Comparison of ENCODE assay signal across 16 mouse cellular contexts in the genomic region with DNA sequence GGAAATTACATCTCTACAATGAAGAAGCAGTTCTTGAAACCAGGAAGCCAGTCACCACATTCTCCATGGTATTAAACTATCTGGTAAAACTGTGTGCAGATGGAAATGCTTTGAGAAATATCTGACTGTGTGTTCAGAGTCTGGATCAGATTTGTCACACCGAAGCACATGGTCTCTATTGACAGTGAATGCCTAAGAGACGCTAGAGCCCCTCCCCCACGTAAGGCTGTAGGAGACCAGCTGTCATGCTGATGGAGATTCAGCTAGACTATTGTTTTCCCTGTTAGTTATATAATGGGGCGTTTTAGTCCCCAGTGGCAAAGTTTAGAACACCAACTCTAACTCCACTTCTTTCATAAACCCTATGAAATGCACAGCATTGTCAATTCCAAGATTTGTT. TPM values are rescaled to one million over a fixed set of nuclear protein-coding genes. Genes with fewer than 3 reads are reported as not detected.
DNase-seq lines count a peak whose midpoint lies in the region; ATAC-seq and TF ChIP-seq lines count a peak whose summit lies in the region.
"Had no signal": no experiment of that assay in that cellular context is flagged by ENCODE, and none has a peak within 500 bp of the region (broad histone marks: within the 10 kb centered on the region; RNA-seq: fewer than 3 reads in every experiment).

No protein-coding gene starts in this region.

- no peaks in the 10 kb centered on the region for H3K9me3 ChIP-seq in hindbrain, embryonic 12.5 days (replicated peaks)
- no peaks in the 10 kb centered on the region for H3K9me3 ChIP-seq in hindbrain, postnatal 0 days (ENCODE audit: low read length)
- no peaks in the 10 kb centered on the region for H3K9me3 ChIP-seq in forebrain, embryonic 15.5 days
- no peaks in the 10 kb centered on the region for H3K9me3 ChIP-seq in midbrain, postnatal 0 days (ENCODE audit: low read length)
- no peaks in the 10 kb centered on the region for H3K9me3 ChIP-seq in kidney, embryonic 16.5 days (ENCODE audit: low read length)
- H3K9me3 ChIP-seq: kidney, embryonic 15.5 days had no signal

- no peaks in the 10 kb centered on the region for H3K27me3 ChIP-seq in hindbrain, embryonic 12.5 days
- no peaks in the 10 kb centered on the region for H3K27me3 ChIP-seq in hindbrain, postnatal 0 days (ENCODE audit: insufficient read depth, low read length)
- H3K27me3 ChIP-seq in forebrain, embryonic 15.5 days: no peaks in the 10 kb centered on the region
- H3K27me3 ChIP-seq in midbrain, postnatal 0 days (ENCODE audit: insufficient read depth, low read length): no peaks in the 10 kb centered on the region
- H3K27me3 ChIP-seq in kidney, embryonic 16.5 days (ENCODE audit: insufficient read depth, low read length): no peaks in the 10 kb centered on the region
- H3K27me3 ChIP-seq: kidney, embryonic 15.5 days had no signal

- H3K4me3 ChIP-seq in hindbrain, embryonic 12.5 days: no peak overlapping the region
- no peak overlapping the region for H3K4me3 ChIP-seq in hindbrain, postnatal 0 days (ENCODE audit: low read length)
- H3K4me3 ChIP-seq in forebrain, embryonic 15.5 days: no peak overlapping the region
- H3K4me3 ChIP-seq in midbrain, postnatal 0 days (ENCODE audit: low read depth, low read length): no peak overlapping the region
- H3K4me3 ChIP-seq in kidney, embryonic 16.5 days (ENCODE audit: low read length): no peak overlapping the region
- H3K4me3 ChIP-seq: erythroblast, embryonic 14.5 days; kidney, embryonic 15.5 days; left cerebral cortex, adult 2 months had no signal

- H3K27ac ChIP-seq in hindbrain, embryonic 12.5 days: no peak overlapping the region
- no peak overlapping the region for H3K27ac ChIP-seq in hindbrain, postnatal 0 days
- no peak overlapping the region for H3K27ac ChIP-seq in forebrain, embryonic 15.5 days (replicated peaks)
- no peak overlapping the region for H3K27ac ChIP-seq in midbrain, postnatal 0 days (ENCODE audit: low read depth, low read length)
- H3K27ac ChIP-seq in kidney, embryonic 16.5 days (ENCODE audit: low read length): no peak overlapping the region
- H3K27ac ChIP-seq: kidney, embryonic 15.5 days; left cerebral cortex, adult 2 months had no signal

- H3K4me1 ChIP-seq in hindbrain, embryonic 12.5 days: peaks cover 10% of the 10 kb centered on the region
- H3K4me1 ChIP-seq in hindbrain, postnatal 0 days (ENCODE audit: insufficient read depth, low read length): no peaks in the 10 kb centered on the region
- H3K4me1 ChIP-seq in forebrain, embryonic 15.5 days: peaks cover 7% of the 10 kb centered on the region; the same call in 1 of the 2 replicates
- no peaks in the 10 kb centered on the region for H3K4me1 ChIP-seq in midbrain, postnatal 0 days (ENCODE audit: insufficient read depth, low read length)
- no peaks in the 10 kb centered on the region for H3K4me1 ChIP-seq in kidney, embryonic 16.5 days (ENCODE audit: insufficient read depth, low read length)
- H3K4me1 ChIP-seq: kidney, embryonic 15.5 days had no signal

- peak; percentile 80 for ATAC-seq in hindbrain, embryonic 12.5 days (ENCODE audit: low FRiP score)
- ATAC-seq in hindbrain, postnatal 0 days: no peak
- ATAC-seq in common myeloid progenitor, adult 5-6 weeks (replicated peaks; ENCODE audit: low read depth, poor library complexity, severe bottlenecking): peak; percentile 52; the same call in 1 of the 2 replicates
- peak; percentile 53 for ATAC-seq in forebrain, embryonic 15.5 days (replicated peaks)
- ATAC-seq in midbrain, postnatal 0 days (ENCODE audit: low FRiP score): no peak
- no peak for ATAC-seq in kidney, embryonic 16.5 days (ENCODE audit: low FRiP score, low TSS enrichment)
- no peak for ATAC-seq in megakaryocyte-erythroid progenitor cell, adult 5-6 weeks (replicated peaks; ENCODE audit: low FRiP score, low TSS enrichment, poor library complexity, severe bottlenecking)

- WGBS in hindbrain, embryonic 12.5 days: 4% methylated on average over 4 of the region's 4 CpGs
- WGBS in hindbrain, postnatal 0 days: 11% methylated on average over 4 of the region's 4 CpGs
- 4% methylated on average over 4 of the region's 4 CpGs for WGBS in forebrain, embryonic 15.5 days
- WGBS in midbrain, postnatal 0 days: 15% methylated on average over 4 of the region's 4 CpGs
- WGBS in kidney, embryonic 16.5 days: 40% methylated on average over 4 of the region's 4 CpGs

- H3K9ac ChIP-seq in hindbrain, embryonic 12.5 days: no peak overlapping the region
- H3K9ac ChIP-seq in hindbrain, postnatal 0 days (replicated peaks; ENCODE audit: low read length): no peak overlapping the region
- H3K9ac ChIP-seq in forebrain, embryonic 15.5 days (replicated peaks): no peak overlapping the region
- H3K9ac ChIP-seq in midbrain, postnatal 0 days (replicated peaks; ENCODE audit: low read length, poor library complexity, severe bottlenecking): no peak overlapping the region
- no peak overlapping the region for H3K9ac ChIP-seq in kidney, embryonic 16.5 days (replicated peaks; ENCODE audit: low read length)
- H3K9ac ChIP-seq: kidney, embryonic 15.5 days had no signal

- no peak for TF ChIP-seq CTCF in hindbrain, postnatal 0 days (IDR thresholded peaks at IDR 0.05; ENCODE audit: low read depth)
- TF ChIP-seq CTCF in midbrain, postnatal 0 days (IDR thresholded peaks at IDR 0.05): no peak

- H3K36me3 ChIP-seq in hindbrain, embryonic 12.5 days: no peaks in the 10 kb centered on the region
- no peaks in the 10 kb centered on the region for H3K36me3 ChIP-seq in hindbrain, postnatal 0 days (ENCODE audit: insufficient read depth, low read length)
- H3K36me3 ChIP-seq in forebrain, embryonic 15.5 days: no peaks in the 10 kb centered on the region
- H3K36me3 ChIP-seq in midbrain, postnatal 0 days (ENCODE audit: insufficient read depth, low read length): no peaks in the 10 kb centered on the region
- no peaks in the 10 kb centered on the region for H3K36me3 ChIP-seq in kidney, embryonic 16.5 days (ENCODE audit: insufficient read depth, low read length)
- H3K36me3 ChIP-seq: kidney, embryonic 15.5 days had no signal

- no peak for DNase-seq in hindbrain, postnatal 0 days (ENCODE audit: low spot score)
- peak; percentile 30 for DNase-seq in midbrain, postnatal 0 days (ENCODE audit: low spot score)
- no peak for DNase-seq in urinary bladder, postnatal 10 days (ENCODE audit: low spot score)
- DNase-seq: adrenal gland, postnatal 14 days; cerebellum, adult 11 months; heart, postnatal 14 days; lung, adult 18-20 months; thymus, postnatal 25 days had no signal

- H3K4me2 ChIP-seq in hindbrain, embryonic 12.5 days (replicated peaks): no peak overlapping the region
- no peak overlapping the region for H3K4me2 ChIP-seq in hindbrain, postnatal 0 days (ENCODE audit: low read depth, low read length)
- H3K4me2 ChIP-seq in forebrain, embryonic 15.5 days (replicated peaks): no peak overlapping the region
- H3K4me2 ChIP-seq in midbrain, postnatal 0 days (ENCODE audit: low read depth, low read length, poor library complexity, severe bottlenecking): no peak overlapping the region
- no peak overlapping the region for H3K4me2 ChIP-seq in kidney, embryonic 16.5 days (replicated peaks; ENCODE audit: low read depth, low read length)
- H3K4me2 ChIP-seq: kidney, embryonic 15.5 days had no signal

RNA-seq across cellular contexts. Expression of a gene that starts 42.7 kb away (rescaled TPM):
- polyA plus RNA-seq in hindbrain, embryonic 12.5 days (2016; fragmentation: Nextera tagmentation; extraction: Ambion mirVana): 0.76 and 1.6 TPM in 2 replicates
- 0.21 and 0.47 TPM in 2 replicates for total RNA-seq in hindbrain, postnatal 0 days (2014; rRNA removed)
- polyA plus RNA-seq in hindbrain, postnatal 0 days (2015; fragmentation: Nextera tagmentation; extraction: Ambion mirVana): 0.55 and 1.1 TPM in 2 replicates
- not detected in 2 replicates for total RNA-seq in common myeloid progenitor, adult 5-6 weeks (2017)
- 1.1 and 1.2 TPM in 2 replicates for polyA plus RNA-seq in forebrain, embryonic 15.5 days (2015; fragmentation: Nextera tagmentation; extraction: Ambion mirVana)
- total RNA-seq in midbrain, postnatal 0 days (2014; rRNA removed): not detected in 2 replicates
- polyA plus RNA-seq in midbrain, postnatal 0 days (2015; fragmentation: Nextera tagmentation; extraction: Ambion mirVana): 0.82 and 1.0 TPM in 2 replicates
- 0.27 and 0.71 TPM in 2 replicates for polyA plus RNA-seq in kidney, embryonic 16.5 days (2015; fragmentation: Nextera tagmentation; extraction: Ambion mirVana)
- not detected in 2 replicates for total RNA-seq in megakaryocyte-erythroid progenitor cell, adult 5-6 weeks (2014; fragmentation: Nextera tagmentation)
- total RNA-seq in megakaryocyte-erythroid progenitor cell, adult 5-6 weeks (2017): not detected in 2 replicates
- total RNA-seq: adrenal gland, postnatal 14 days had no signal
- polyA plus RNA-seq: erythroblast, embryonic 14.5 days had no signal

Comparison
In these comparisons a context has a peak if more than half of its experiments do, and no peak if none do; other contexts are left out.
1. ATAC-seq: peak in hindbrain, embryonic 12.5 days (single experiment), common myeloid progenitor, adult 5-6 weeks (single experiment) and forebrain, embryonic 15.5 days (single experiment); none in hindbrain, postnatal 0 days (single experiment), midbrain, postnatal 0 days (single experiment), kidney, embryonic 16.5 days (single experiment) and megakaryocyte-erythroid progenitor cell, adult 5-6 weeks (single experiment).